Mouse (Mus musculus) frontal cortex, postnatal 36 days (tissue): ENCODE measurements at regions not wholly inside any gene's neighbourhood (a gene's known extent, or its start where the extent isn't known, plus 50 kb on each side); places are given as distances from the start of the nearest gene placed in this dataset.
"Not testable (repeated sequence)": the region's sequence is repeated elsewhere in the genome, so short reads cannot be mapped to it uniquely, and the experiment has no call there.

Experiments used
- DNase-seq, 2 experiments: peaks; one replicate each; pipeline ENCODE4 v3.0.0; 2022; ENCODE audit warnings: low spot score in 2 of 2

DNA sequence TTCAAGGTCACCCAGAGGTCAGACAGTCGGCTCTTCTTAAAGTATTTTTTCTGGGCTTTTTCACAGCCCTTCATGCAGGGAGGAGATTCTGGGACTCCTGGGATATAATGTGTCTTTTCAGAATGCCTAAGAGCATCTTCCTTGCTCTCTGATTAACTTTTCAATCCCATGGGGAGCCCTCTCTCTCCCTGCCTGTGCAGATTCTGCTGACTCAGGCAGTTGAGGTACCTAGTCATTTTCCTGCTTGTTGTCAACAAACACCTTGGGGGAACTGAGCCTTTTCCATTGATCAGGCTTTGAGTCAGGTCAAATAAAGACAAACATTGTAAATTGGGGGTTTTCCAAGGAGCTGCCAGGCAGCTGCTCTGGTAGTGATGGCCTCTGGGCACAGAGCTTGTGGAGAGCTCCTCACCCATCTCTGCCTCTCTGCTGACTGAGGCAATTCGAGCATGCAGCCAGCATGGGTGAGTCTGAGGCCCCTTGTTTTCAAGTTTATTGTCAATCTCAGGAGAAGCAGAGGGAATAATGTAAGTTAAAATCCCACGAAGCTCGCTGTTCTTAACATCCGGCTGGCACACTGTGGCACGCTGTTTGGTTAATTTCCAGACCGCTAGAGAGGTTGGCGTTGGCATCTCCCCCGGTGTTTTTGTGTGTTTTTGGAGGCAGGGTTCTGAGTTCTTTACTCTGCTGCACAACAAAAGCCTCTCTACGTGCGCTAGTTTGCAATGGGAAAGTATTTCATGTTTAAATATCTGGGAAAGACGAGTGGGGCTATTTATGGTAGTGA lies 159.8 kb upstream of the Trpc7 start:
- DNase-seq: peak in 1 of 2 experiments; percentile 5

DNA sequence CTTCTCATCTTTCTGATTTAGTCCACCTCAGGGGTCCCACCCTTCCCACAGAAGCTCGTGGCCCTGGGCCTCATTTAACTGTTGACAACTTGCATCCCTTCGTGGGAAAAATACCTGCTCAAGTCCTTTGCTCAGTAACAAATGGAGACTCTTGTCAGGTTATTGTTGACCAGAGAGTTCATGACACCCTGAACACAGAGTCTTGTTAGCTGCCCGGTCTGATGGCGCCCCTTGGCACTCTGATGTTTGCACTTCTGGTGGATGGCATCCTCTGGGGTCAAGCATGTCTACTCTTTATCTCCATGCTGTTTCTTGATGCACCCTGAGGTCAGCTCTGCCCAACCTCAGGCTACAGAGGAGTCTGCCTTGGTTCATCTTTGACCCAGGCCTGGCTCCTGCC lies 157.6 kb upstream of the Trpc7 start:
- no peak for DNase-seq

DNA sequence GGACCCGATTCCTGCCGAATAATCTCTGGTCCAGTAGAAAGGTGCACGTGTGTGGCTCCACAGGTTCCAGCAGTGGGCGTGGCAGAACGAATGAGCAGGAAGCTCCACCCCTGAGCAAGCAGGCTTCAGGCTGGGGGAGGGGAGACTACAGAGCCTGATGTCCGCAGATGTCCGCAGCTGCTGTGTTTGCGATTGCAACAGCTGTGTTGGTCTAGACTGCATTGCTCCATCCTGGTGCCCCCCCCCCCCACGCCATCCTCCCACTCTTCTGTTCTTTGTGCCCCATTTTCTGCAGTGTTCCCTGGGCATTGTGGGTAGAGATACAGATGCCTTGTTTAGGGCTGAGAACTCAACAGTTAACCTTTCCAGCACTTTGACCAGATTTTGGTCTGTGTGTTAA lies 150.3 kb upstream of the Trpc7 start:
- DNase-seq: not testable (repeated sequence)

DNA sequence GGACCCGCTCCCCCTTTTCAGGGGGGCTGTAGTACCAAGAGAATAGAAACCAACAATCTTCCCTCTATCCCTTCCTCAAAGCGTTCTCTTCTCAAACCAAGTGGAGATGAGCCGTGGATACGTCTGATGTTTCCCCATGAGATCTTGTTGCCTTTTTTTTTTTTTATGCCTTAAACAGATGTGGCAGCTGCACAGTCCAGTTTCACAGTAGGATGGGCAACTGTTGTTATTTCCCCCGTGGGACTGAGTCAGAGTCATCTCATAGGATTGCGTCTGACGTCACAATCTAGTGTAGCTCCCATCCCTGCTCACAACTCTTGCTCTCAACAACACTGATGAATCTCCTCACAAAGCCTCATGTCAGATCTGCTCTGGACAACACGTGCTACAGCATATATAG lies 148.7 kb upstream of the Trpc7 start:
- DNase-seq: no peak

DNA sequence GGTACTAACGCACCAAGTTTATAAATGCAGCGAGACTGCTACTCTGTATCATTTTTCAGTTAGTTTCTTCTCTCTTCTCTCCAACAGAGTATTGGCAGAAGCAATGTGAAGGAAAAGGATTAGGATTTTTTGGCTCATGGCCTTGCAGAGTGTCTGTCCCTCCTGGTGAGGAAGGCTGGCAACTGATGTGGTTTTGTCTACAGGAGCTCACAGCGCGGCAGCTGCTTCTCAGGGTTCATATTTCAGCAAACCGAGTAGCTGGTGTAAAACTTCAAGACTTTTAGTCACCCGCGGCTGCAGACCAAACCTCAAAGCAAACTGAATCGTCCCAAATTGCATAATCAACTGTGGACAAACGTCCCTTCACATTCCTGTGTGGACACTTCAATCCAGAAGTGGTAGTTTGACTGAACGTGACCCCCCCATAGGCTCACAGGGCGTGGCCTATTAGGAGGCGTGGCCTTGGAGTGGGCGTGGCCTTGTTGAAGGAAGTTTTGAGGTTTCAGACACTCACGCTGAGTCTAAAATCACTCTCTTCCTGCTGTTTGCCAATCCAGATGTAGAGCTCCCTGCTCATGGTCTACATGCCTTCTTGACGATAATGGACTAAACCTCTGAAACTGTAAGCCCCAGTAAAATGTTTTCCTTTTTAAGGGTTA lies 147.7 kb upstream of the Trpc7 start:
- no peak for DNase-seq

DNA sequence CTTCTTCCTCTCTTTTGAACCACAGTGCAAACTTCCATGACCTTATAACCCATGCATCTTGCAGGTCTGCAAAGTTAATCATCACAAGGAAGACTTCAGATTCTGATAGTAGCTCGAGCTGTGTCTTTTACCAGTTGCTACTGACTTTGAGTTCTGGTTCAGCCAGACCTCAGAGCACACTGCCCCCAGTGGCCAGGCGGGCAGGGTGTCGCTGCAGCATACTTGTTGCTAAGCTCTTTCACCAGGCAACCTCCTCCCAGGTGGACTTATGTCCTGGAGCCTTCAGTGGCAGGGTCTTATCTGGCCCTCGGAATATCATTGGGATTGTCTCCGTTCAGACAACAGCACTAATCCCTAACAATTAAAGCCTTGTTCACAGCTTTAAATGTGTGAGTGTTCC lies 146.7 kb upstream of the Trpc7 start:
- DNase-seq: no peak

DNA sequence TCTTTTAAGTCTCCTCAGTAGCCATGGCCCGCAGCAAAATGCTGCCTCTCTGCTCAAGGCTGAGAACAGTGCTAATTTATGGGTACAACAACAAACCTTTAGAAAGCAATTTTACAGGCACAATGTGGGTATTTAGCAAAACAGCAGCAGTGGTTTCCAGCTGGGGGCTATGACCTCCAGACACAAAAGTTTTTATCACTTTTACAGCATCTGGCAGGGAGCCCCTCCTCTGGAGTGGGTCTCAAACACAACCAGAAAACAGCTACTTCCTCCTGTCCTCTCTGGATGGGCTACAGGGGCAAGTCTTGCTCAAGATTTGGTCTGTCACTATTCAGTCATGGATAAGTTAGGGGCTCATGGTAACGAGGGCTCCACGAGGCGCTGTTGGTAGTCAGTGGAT lies 137.1 kb upstream of the Trpc7 start:
- DNase-seq: no peak

DNA sequence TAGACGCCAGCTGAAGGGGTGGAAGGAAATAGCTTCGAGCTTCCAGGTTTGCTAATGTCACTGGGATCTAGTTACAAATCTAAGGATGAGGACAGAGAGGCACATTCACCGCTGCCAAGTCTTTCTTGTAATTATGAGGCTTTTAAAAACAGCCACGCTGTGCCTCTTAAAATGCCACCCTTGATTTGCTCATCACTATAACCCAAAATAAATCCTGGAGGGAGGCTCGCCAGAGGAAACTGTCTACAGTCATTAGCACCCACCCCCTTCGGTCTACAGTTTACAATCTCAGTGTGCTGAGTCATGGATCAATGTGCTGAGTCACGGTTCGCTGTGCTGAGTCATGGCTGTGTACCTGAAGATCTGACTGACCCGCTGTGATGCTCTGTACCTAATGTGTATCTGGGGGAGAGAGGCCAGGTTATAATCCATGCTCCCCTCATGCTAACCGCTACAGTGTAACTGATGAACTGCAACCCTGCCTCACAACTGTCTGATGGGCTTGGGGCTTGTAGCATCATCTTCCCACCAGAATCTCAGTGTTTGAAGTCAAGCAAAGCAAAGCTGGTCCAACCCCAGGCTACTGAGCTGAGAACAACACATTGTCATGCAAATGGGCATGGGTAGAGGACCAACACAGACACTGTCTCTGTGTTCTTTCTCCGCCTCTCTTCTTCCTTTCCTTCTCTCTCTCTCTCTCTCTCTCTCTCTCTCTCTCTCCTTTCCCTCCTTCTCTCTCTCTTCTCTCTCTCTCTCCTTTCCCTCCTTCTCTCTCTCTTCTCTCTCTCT lies 122.0 kb upstream of the Trpc7 start:
- DNase-seq: peak; percentile 75 to 79

DNA sequence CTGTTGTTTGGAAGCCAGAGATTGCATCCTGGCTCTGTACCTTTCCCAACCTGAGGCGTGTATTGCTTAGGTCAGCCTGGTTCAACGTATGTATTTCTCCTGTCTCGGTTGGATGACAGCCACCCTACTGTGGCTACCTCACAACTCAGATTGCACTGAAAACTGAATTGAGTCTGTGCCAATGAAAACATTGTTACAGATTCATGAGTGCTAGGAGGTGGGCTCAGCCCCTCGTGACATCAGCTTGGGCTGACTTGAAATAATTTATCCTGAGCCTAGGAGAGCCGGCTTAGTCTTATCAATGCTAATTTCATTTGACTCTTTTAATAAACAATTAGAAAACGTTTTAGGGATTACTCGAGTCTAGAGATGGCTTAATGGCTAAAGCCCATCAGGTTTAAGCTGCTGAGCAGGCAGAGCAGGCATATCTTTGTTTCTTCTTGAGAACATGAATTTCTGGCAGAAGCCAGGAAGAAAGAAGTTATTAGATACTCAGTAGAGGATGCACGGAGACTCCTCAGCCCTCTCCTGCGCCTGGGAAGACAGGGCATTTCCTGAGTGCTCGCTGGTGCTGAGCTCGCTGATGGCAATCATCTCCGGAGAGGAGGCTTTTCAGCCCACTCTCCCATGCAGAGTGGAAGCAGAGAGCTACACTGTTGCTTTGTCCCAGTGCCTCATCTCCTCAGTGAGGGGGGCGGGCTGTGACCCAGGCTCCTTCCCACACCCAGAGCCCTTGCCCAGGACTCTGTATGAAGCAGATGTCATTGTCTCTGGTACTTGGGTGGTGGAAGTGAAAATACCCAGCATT lies 120.9 kb upstream of the Trpc7 start:
- peak; percentile 9 to 11 for DNase-seq

DNA sequence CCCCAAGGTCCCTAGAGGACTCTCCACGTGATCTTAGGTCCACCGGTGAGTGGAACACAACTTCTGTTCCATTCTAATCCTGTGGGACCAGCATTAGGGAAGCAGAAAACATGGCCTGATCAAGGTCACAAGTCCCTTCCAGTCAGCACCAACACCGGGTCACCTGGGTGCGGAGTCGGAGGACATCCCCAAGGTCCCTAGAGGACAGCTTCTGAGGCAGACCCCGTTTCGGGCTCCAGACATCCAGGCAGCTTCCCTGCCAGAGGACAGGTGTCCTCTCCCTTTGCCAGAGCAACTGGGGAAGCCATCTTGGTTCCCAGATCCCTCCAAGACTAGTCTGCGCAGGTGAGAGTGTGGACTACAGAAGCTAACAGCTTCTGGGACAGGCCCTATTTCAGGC lies 111.4 kb upstream of the Trpc7 start:
- DNase-seq: not testable (repeated sequence)

DNA sequence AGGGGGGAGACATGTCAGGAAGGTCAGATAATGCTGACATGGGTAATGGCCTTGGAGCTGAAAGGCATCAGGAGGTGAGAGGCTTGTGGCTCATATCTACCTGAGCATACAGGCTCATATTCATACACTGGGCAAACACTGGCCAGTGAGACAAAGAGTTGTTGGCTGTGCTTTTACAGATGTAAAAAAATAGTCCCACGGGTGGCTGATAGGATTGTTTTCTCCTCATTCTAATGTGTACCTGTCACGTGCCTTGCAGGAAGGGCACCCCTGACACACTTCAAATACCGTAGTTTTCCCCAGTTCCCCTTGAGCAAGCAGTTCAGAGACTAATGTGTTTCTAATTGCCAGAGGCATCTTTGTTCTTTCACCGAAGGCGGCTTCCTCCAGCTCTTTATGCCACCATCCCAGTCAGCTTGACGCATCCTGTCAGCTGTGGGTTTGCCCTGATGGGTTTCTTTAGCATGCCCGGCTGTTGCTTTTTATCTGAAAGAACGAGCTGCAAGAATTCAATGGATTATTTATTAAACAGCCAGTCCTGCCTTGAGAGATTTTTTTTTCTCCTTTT lies 107.9 kb upstream of the Trpc7 start:
- DNase-seq: no peak

DNA sequence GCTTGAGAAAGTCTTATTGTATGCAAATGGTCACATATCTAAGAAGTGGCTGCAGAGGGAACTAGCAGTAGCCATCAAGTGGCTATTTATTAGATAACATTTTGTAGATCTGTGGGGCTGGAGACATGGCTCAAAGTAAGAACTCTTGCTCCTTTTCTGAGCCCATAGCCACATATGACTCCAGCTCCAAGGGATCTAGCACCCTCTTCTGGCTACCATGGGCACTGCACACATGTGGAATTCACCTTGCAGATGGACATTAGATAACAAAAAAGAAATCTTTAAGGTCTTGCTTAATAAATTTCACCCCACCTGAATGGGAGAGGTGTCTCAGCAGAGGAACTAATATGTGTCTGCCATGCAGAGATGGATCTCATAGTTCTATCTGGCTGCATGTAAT lies 96.2 kb upstream of the Trpc7 start:
- DNase-seq: no peak

DNA sequence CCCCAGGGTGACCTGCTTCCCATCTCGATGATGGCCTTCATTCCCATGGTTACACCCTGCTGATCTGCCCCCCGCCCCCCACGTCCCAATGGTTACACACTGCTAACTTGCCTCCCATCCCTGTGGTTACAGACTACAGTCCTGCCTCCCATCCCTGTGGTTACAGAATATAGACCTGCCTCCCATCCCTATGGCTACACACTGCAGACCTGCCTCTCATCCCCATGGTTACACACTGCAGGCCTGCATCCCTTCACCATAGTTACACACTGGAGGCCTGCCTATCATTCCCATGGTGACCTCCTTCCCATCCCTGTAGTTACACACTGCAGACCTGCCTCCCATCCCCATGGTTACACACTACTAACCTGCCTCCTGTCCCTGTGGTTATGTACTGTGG lies 78.3 kb upstream of the Trpc7 start:
- DNase-seq: no peak

DNA sequence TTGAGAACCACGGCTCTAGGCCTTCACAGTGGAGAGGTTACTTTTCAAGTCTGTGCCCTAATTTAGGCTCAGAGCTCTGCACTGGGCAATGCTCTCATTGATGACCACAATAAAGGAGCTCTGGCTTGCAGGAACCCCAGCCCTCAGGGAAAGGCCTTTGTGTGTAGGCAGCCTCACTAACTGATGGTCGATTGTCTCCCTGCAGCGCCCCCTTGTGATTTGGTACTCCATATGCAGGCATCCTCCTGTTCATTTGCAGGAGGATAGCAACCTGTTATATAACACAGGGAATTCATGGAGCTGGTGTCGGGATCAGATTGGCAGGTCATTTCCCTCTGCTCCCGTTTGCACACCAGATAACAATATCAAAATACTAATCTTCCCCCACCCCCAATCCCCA lies 59.6 kb upstream of the Trpc7 start:
- DNase-seq: peak in 1 of 2 experiments; percentile 4

DNA sequence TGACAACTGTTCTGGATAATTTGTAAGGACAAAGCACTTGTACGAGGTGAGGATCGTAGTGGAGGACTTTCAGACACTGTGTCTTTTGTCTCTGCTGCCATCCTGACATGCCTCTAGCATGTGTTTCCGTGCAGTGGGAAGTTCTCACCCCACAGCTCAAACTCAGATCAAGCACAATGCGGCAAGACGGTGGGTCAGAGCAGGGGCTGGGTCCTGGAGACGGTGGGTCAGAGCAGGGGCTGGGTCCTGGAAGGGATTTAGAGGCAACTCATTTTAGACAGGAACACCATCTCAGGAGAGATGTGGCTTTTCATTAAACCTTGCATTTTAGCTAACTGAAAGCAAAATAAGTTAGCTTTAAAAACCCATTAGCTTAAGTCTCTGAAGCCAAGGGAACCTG lies 52.3 kb upstream of the Trpc7 start:
- DNase-seq: no peak

DNA sequence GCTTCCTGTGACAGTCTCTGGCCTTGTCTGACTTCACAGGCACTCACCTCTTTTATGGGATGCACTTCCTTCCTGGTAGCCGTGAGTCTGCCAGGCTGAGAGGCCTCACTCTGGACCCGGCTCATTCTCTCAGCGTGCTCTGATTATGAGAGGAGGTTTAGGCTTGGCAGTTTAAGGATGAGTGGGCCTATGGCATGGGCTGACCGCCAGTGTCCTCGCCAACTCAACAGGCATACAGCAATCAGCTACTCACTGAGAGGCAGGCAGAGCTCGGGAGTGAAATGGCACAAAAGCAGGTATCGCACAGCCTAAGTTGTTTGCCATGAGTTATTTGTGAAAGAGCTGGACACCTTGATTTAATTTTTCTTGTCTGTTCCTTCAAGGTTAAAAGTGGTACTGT lies 51.5 kb upstream of the Trpc7 start:
- DNase-seq: no peak
